Mouse (Mus musculus): ENCODE measurements around the gene Fads6. TPM values are rescaled to one million over a fixed set of nuclear protein-coding genes. Genes with fewer than 3 reads are reported as not detected.
A peak's percentile ranks its signal among the peaks of the same experiment; 100 is the strongest.

The Fads6 gene
- total and polyA plus RNA-seq, 3 experiments, result 0.30 to 8.5 (median 0.63) TPM

DNA sequence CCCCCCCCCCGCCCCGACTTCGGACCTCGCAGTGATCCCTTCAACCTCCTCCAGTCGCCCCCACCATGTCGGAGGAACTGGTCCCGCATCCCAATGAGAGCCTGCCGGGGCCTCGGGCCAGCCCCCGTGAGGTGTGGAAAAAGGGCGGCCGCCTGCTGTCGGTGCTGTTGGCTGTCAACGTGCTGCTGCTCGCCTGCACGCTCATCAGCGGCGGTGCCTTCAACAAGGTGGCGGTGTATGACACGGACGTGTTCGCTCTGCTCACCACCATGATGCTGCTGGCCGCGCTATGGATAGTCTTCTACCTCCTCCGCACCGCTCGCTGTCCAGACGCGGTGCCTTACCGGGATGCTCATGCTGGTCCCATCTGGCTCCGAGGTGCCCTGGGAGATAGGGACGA, 25.9 kb upstream of the Fads6 start:
- Histone ChIP-seq H3K4me3 (replicated peaks in 1 of 3; ENCODE audit: low read depth in 2 of 3, low read length in 2 of 3, poor library complexity in 1 of 3) (no peak overlapping the region), H3K9me3 (replicated peaks; ENCODE audit: low read length) (peaks cover 5% of the 10 kb centered on the region), H3K27ac (ENCODE audit: insufficient read depth, low read depth) (no peak overlapping the region), H3K4me1 (ENCODE audit: control insufficient read depth in 1 of 2, insufficient read depth in 2 of 2) (peaks cover 8 to 11% of the 10 kb centered on the region in 2 experiments; a peak in 3 of 4 replicates), H3K4me2 (ENCODE audit: insufficient read depth, low read depth, poor library complexity, severe bottlenecking) (no peak overlapping the region), H3K27me3 (replicated peaks) (peaks cover 90% of the 10 kb centered on the region), H3K36me3 (replicated peaks in 1 of 2; ENCODE audit: control insufficient read depth in 1 of 2, insufficient read depth in 1 of 2, low read length in 1 of 2) (no peaks in the 10 kb centered on the region), H3K79me2 (replicated peaks; ENCODE audit: control insufficient read depth, extremely low read depth, insufficient read depth, poor library complexity, severe bottlenecking) (no peaks in the 10 kb centered on the region), H3K9ac (ENCODE audit: insufficient read depth, low read depth) (no peak overlapping the region)
- no peak for DNase-seq (ENCODE audit: extremely low read depth)
- in situ Hi-C loops (cut with MboI; ENCODE audit: low pct_ligation_motif_present, low pct_unique_long_range_greater_than_20kb, low sequenced_read_pairs) (loop anchor here (5.0 kb wide), 1 partner anchor 34 kb away; no protein-coding TSS in a partner anchor), dilution Hi-C loops (cut with MboI; ENCODE audit: extremely low pct_ligation_motif_present, extremely low pct_unique_long_range_greater_than_20kb, low sequenced_read_pairs) (no loop called here)
- TF ChIP-seq PAX5 (IDR thresholded peaks at IDR 0.05; ENCODE audit: low read length) (no peak), RCOR1 (conservative IDR thresholded peaks at IDR 0.05; ENCODE audit: low read depth, low read length) (no peak), POLR2AphosphoS2 (IDR thresholded peaks at IDR 0.05; ENCODE audit: low read depth, low read length) (no peak)

DNA sequence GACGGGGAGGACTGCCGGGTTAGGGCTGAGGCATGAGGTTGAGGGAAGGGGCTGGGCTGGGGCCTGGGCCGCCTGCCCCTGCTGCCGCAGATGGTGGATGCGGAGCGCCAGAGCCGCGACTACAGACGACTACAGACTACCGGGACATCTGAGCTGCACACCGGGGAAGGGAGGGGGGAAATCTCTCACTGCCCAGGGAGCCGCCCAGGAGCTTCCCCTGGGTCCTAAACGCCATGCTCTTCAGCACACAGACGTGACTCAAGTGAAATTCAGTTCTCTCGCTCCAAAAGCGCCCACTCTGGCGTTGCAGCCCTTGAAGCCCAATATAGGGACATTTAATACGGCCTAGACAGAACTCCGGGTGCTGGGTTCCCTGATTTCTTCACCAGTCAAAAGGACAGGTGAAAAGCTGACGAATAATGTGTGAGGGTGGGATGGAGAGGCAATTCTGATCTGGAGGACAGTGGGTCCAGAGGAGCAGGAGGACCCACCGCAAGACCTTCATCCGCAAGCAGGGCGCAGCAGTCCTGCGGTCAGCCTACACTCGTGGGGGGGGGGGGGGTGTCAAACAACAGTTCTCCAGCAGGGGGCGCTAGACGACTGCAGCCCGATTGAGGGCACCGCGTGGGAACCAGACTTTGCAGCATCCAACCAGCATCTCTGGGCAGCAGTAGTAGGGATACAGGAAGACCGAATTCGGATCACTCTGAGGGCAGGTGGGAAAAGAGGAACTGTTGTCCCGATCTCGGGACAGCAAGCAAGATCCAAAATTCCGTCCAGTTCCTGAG, 24.6 kb upstream of the Fads6 start, which contains the start of gene Ush1g:
Gene Ush1g, minus strand, starts transcription at position 136 of the 788 bp plus-strand sequence.
- peak within 1 kb of the TSS in 1 of 3 experiments; percentile 10 for H3K4me3 ChIP-seq (replicated peaks in 1 of 3; ENCODE audit: low read depth in 2 of 3, low read length in 2 of 3, poor library complexity in 1 of 3)
- no peak within 1 kb of the TSS for H3K27ac ChIP-seq (ENCODE audit: insufficient read depth, low read depth)
- H3K9ac ChIP-seq (ENCODE audit: insufficient read depth, low read depth), result no peak within 1 kb of the TSS
- peaks cover 90% of the 10 kb centered on the region for H3K27me3 ChIP-seq (replicated peaks)
- H3K79me2 ChIP-seq (replicated peaks; ENCODE audit: control insufficient read depth, extremely low read depth, insufficient read depth, poor library complexity, severe bottlenecking), result no peaks in the 10 kb centered on the region
- in situ Hi-C loops (cut with MboI; ENCODE audit: low pct_ligation_motif_present, low pct_unique_long_range_greater_than_20kb, low sequenced_read_pairs) (loop anchor here (5.0 kb wide), 1 partner anchor 35 kb away; no protein-coding TSS in a partner anchor), dilution Hi-C loops (cut with MboI; ENCODE audit: extremely low pct_ligation_motif_present, extremely low pct_unique_long_range_greater_than_20kb, low sequenced_read_pairs) (no loop called here)
- peak within 1 kb of the TSS; percentile 32 for H3K4me2 ChIP-seq (ENCODE audit: insufficient read depth, low read depth, poor library complexity, severe bottlenecking)
- TF ChIP-seq MAZ (IDR thresholded peaks at IDR 0.05; ENCODE audit: low read depth, low read length) (peak; percentile 81), CTCF (conservative IDR thresholded peaks at IDR 0.05 in 1 of 2, IDR thresholded peaks at IDR 0.05 in 1 of 2; ENCODE audit: low read depth in 2 of 2, low read length in 2 of 2) (peak; percentile 48 to 93; a peak in 2 of 4 replicates), RAD21 (IDR thresholded peaks at IDR 0.05; ENCODE audit: low read depth, low read length) (peak; percentile 76), TCF12 (IDR thresholded peaks at IDR 0.05; ENCODE audit: low read depth, low read length) (no peak), MXI1 (IDR thresholded peaks at IDR 0.05; ENCODE audit: low read depth, low read length) (no peak), SMC3 (IDR thresholded peaks at IDR 0.05; ENCODE audit: low read depth, low read length) (peak; percentile 71)
- H3K4me1 ChIP-seq (ENCODE audit: control insufficient read depth in 1 of 2, insufficient read depth in 2 of 2), result peaks cover 8 to 11% of the 10 kb centered on the region in 2 experiments; a peak in 3 of 4 replicates
- H3K36me3 ChIP-seq (replicated peaks in 1 of 2; ENCODE audit: control insufficient read depth in 1 of 2, insufficient read depth in 1 of 2, low read length in 1 of 2), result no peaks in the 10 kb centered on the region
- DNase-seq (ENCODE audit: extremely low read depth), result peak; percentile 48
- peaks cover 5% of the 10 kb centered on the region for H3K9me3 ChIP-seq (replicated peaks; ENCODE audit: low read length)

DNA sequence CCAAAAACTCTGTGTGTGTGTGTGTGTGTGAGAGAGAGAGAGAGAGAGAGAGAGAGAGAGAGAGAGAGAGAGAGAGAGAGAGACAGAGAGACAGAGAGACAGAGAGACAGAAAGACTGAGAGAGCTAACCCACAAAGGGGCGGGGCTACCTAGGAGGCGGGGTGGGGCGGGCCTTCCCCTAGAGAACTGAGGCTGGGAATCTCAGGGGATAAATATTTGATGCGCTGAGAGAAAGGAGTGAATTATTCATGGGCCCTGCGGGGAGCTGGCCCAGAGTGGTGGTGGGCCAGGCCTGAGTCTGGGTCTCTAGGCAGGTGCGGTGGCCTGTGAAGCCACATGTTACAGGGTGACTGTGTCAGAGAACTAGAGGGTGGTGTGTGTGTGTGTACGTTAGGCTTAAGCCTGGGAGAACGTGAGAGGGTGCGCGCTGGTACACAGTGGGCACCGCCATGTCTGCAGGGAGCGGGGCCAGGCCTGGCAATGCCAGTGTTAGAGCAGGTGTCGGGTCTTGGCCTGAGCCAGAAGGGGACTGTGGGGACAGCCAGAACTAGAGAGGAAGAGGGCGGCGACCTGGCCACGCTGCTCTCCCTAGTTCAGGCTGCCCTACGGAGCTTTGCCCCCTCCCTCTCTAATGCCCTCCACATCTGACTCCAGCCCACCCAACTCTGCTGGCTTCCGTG, 22.4 kb upstream of the Fads6 start:
- Histone ChIP-seq H3K9me3 (replicated peaks; ENCODE audit: low read length) (peaks cover 5% of the 10 kb centered on the region), H3K79me2 (replicated peaks; ENCODE audit: control insufficient read depth, extremely low read depth, insufficient read depth, poor library complexity, severe bottlenecking) (no peaks in the 10 kb centered on the region), H3K36me3 (replicated peaks in 1 of 2; ENCODE audit: control insufficient read depth in 1 of 2, insufficient read depth in 1 of 2, low read length in 1 of 2) (no peaks in the 10 kb centered on the region), H3K9ac (ENCODE audit: insufficient read depth, low read depth) (no peak overlapping the region), H3K4me2 (ENCODE audit: insufficient read depth, low read depth, poor library complexity, severe bottlenecking) (no peak overlapping the region), H3K4me3 (replicated peaks in 1 of 3; ENCODE audit: low read depth in 2 of 3, low read length in 2 of 3, poor library complexity in 1 of 3) (no peak overlapping the region), H3K4me1 (ENCODE audit: control insufficient read depth in 1 of 2, insufficient read depth in 2 of 2) (peaks cover 8 to 11% of the 10 kb centered on the region in 2 experiments; a peak in 3 of 4 replicates), H3K27ac (ENCODE audit: insufficient read depth, low read depth) (no peak overlapping the region), H3K27me3 (replicated peaks) (peaks cover 94% of the 10 kb centered on the region)
- in situ Hi-C loops (cut with MboI; ENCODE audit: low pct_ligation_motif_present, low pct_unique_long_range_greater_than_20kb, low sequenced_read_pairs), result loop anchor here (5.0 kb wide), 1 partner anchor 37 kb away; no protein-coding TSS in a partner anchor
- TF ChIP-seq IRF4 (IDR thresholded peaks at IDR 0.05; ENCODE audit: low read depth, low read length) (no peak), ELF1 (IDR thresholded peaks at IDR 0.05; ENCODE audit: low read depth, low read length) (no peak), KAT2A (IDR thresholded peaks at IDR 0.05; ENCODE audit: insufficient replicate concordance, low read length) (no peak), PAX5 (IDR thresholded peaks at IDR 0.05; ENCODE audit: low read length) (no peak), MAFK (IDR thresholded peaks at IDR 0.05; ENCODE audit: insufficient replicate concordance, low read length) (no peak), POLR2A (IDR thresholded peaks at IDR 0.05; ENCODE audit: low read depth, low read length) (no peak), MAZ (IDR thresholded peaks at IDR 0.05; ENCODE audit: low read depth, low read length) (no peak), UBTF (IDR thresholded peaks at IDR 0.05; ENCODE audit: low read depth, low read length) (no peak), RAD21 (IDR thresholded peaks at IDR 0.05; ENCODE audit: low read depth, low read length) (no peak), MXI1 (IDR thresholded peaks at IDR 0.05; ENCODE audit: low read depth, low read length) (no peak), USF2 (conservative IDR thresholded peaks at IDR 0.05; ENCODE audit: low read depth, low read length) (no peak), HCFC1 (IDR thresholded peaks at IDR 0.05; ENCODE audit: low read depth, low read length) (no peak), ZMIZ1 (IDR thresholded peaks at IDR 0.05; ENCODE audit: low read depth, low read length) (no peak), ETS1 (conservative IDR thresholded peaks at IDR 0.05; ENCODE audit: low read depth, low read length) (no peak), JUND (conservative IDR thresholded peaks at IDR 0.05; ENCODE audit: low read depth, low read length) (no peak), ZC3H11A (IDR thresholded peaks at IDR 0.05; ENCODE audit: low read depth, low read length) (no peak)
- DNase-seq (ENCODE audit: extremely low read depth), result peak; percentile 19
- dilution Hi-C loops (cut with MboI; ENCODE audit: extremely low pct_ligation_motif_present, extremely low pct_unique_long_range_greater_than_20kb, low sequenced_read_pairs), result no loop called here
